Mouse (Mus musculus) neural tube, embryonic 15.5 days (tissue): ENCODE results near the gene Strip1. TPM values are rescaled to one million over a fixed set of nuclear protein-coding genes. Genes with fewer than 3 reads are reported as not detected.

Source experiments
- ATAC-seq: fragments of 200-750 bp; cut with Nextera tagmentation; 2 replicates; pipeline ENCODE4 v1.8.0; 2017; ENCODE audit warnings: mild to moderate bottlenecking, moderate TSS enrichment, moderate library complexity; ENCODE audit not compliant: low FRiP score
- H3K27ac ChIP-seq: fragments of 300-500 bp; sonication (generic); replicated peaks from 2 replicates; pipeline ENCODE4 v1.5.1; 2015; ENCODE audit warnings: mild to moderate bottlenecking, inconsistent platforms
- H3K27me3 ChIP-seq: fragments of 300-500 bp; sonication (generic); replicated peaks from 2 replicates; pipeline ENCODE4 v1.6.1; 2015; ENCODE audit warnings: inconsistent platforms
- H3K36me3 ChIP-seq: fragments of 300-500 bp; sonication (generic); 2 replicates; pipeline ENCODE4 v1.6.1; 2015; ENCODE audit warnings: inconsistent platforms
- H3K4me1 ChIP-seq: fragments of 300-500 bp; sonication (generic); 2 replicates; pipeline ENCODE4 v1.6.1; 2015; ENCODE audit warnings: inconsistent platforms
- H3K4me2 ChIP-seq: fragments of 300-500 bp; sonication (generic); 2 replicates; pipeline ENCODE4 v1.6.1; 2015; ENCODE audit warnings: inconsistent platforms, mild to moderate bottlenecking, moderate library complexity
- H3K4me3 ChIP-seq: fragments of 300-500 bp; sonication (generic); replicated peaks from 2 replicates; pipeline ENCODE4 v1.5.1; 2015; ENCODE audit warnings: mild to moderate bottlenecking, inconsistent platforms
- H3K9ac ChIP-seq: fragments of 300-500 bp; sonication (generic); replicated peaks from 2 replicates; pipeline ENCODE4 v1.6.1; 2015; ENCODE audit warnings: mild to moderate bottlenecking, inconsistent platforms
- H3K9me3 ChIP-seq: fragments of 300-500 bp; sonication (generic); replicated peaks from 2 replicates; pipeline ENCODE4 v1.6.1; 2016; ENCODE audit warnings: inconsistent platforms
- WGBS: fragments of 180-500 bp; shearing (Covaris S2); methylation state at CpG from one replicate; pipeline ENCODE4 v1.1.7; 2015; ENCODE audit warnings: mixed read lengths; 5-methylcytosine and 5-hydroxymethylcytosine counted together
- polyA plus RNA-seq: library from polyadenylated mRNA; unstranded; fragments of >200 nt; fragmentation: Nextera tagmentation; extraction: Ambion mirVana; gene quantifications from 2 replicates; pipeline ENCODE4 v1.2.1, GENCODE M21; 2015

Strip1 gene
- polyA plus RNA-seq, 1 experiment from 2014 or later, result 138 TPM

DNA sequence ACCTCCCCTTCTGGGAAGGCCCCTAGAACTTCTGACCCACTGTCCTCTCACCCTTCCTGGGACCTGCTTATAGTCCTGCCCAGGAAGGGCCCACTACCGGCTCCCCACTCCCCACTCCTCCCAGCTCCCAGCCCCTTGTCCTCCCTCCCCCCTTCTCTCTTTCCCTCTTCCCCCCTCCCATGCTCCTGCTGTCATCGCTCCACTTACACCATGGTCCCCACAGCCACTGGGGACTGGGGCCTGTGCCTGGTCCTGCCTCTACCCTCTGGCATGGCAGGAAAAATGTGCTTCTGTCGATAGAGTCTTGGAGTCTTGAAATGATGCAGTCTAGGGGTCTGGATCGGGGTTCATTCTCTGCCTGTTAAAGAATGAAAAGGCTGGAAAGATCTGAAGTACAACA lies 67.6 kb downstream of the Strip1 start:
- Histone ChIP-seq H3K4me1 (0 out of 2 replicates have a peak, but pooled peaks cover 3% of the 10 kb centered on the region), H3K27me3 (peaks cover 14% of the 10 kb centered on the region; the same call in 1 of the 2 replicates), H3K27ac (no peak overlapping the region), H3K9ac (no peak overlapping the region), H3K9me3 (no peaks in the 10 kb centered on the region), H3K36me3 (no peaks in the 10 kb centered on the region), H3K4me2 (no peak overlapping the region), H3K4me3 (no peak overlapping the region)
- WGBS, result 40% methylated on average over 4 of the region's 4 CpGs
- ATAC-seq, result no peak

DNA sequence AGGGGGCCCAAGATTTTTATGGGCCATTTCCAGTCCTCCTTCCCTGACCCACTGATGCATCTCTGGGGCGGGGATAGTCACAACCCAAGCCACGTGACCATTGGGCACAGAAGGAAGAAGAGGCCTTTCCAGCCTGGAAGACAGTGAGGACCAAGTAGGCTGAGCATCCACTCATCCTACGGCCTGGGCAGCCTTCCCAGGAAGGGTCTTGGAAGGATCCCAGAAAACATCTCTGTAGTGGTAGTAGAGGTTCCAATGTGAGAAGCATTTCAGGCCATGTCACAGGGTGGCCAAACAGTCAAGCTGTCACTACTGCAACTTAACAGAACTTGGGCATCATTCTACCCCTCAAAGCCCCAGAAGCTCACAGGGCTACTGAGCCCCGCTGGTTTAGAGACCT lies 68.9 kb downstream of the Strip1 start:
- H3K4me2 ChIP-seq, result no peak overlapping the region
- ATAC-seq, result no peak
- H3K9ac ChIP-seq, result no peak overlapping the region
- 62% methylated on average over 4 of the region's 4 CpGs for WGBS
- H3K4me1 ChIP-seq, result 0 out of 2 replicates have a peak, but pooled peaks cover 3% of the 10 kb centered on the region
- no peaks in the 10 kb centered on the region for H3K9me3 ChIP-seq
- no peaks in the 10 kb centered on the region for H3K36me3 ChIP-seq
- peaks cover 19% of the 10 kb centered on the region for H3K27me3 ChIP-seq
- no peak overlapping the region for H3K4me3 ChIP-seq
- no peak overlapping the region for H3K27ac ChIP-seq

Other genes starting within 250 kb of the Strip1 start
- gene Kcnc4, start 172.1 kb downstream of the Strip1 start, polyA plus RNA-seq, result 9.1 TPM in 2 replicates
- 13.9 and 16.9 TPM in 2 replicates for gene Slc6a17, start 113.7 kb downstream of the Strip1 start, polyA plus RNA-seq
- gene Ubl4b, start 76.6 kb downstream of the Strip1 start, polyA plus RNA-seq, result not detected in 2 replicates
- gene Alx3, start 36.7 kb downstream of the Strip1 start, polyA plus RNA-seq, result 0.09 TPM in 1 of 2 replicates, not detected in the other
- not detected in 2 replicates for gene Gm10961, start 372 bp downstream of the Strip1 start, polyA plus RNA-seq
- gene Ahcyl1, start 64.9 kb upstream of the Strip1 start, polyA plus RNA-seq, result 108 and 110 TPM in 2 replicates
- gene Csf1, start 128.8 kb upstream of the Strip1 start, polyA plus RNA-seq, result 7.8 and 8.4 TPM in 2 replicates
- gene Eps8l3, start 245.5 kb upstream of the Strip1 start, polyA plus RNA-seq, result 6.3 TPM in 1 of 2 replicates, not detected in the other